Mouse (Mus musculus) ZHBTc4 (cell line): Measurements from ENCODE around the gene Acvr1c.
A peak's percentile ranks its signal among the peaks of the same experiment; 100 is the strongest.

Source experiments
- DNase-seq: peaks from one replicate; pipeline ENCODE4 v3.0.0-alpha.2; 2011; ENCODE audit warnings: low read depth, low spot score

Acvr1c gene

DNA sequence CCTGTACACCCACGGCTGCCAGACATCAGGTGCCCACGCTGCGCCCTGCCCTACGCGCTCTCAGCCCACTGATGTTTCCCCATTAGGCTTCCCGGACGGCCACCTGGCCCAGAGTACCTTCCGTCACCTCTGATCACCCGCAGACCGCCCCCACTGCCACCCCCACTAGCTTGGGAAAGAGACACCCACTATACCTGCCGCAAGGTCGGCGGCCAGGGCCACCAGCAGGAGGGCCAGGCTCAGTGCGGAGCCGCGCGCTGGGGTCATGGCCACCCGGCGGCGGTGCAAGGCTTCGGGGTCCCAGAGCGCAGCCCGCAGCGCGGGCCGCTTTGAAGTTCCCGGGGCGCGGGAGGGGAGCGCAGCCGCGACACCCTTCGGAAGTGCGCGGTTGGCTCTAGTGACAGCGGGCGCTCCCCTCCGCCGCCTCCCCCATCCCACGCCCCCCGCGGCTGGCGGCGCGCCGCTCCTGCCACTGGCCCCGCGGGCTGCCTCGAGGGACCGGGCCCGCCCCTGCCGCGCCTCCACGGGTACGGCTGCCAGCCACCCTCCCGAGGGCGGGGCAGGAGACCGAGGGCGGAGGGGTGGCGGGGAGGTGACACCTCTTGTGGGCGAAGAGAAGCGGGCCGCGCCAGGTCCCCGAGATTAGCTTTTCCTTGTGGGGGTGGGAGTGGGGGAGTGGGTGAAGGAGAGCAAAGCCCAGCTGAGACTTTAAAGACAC is at the start of gene Acvr1c:
Gene Acvr1c, minus strand, starts transcription at position 482 of the 718 bp plus-strand sequence.
- peak; percentile 63 for DNase-seq

DNA sequence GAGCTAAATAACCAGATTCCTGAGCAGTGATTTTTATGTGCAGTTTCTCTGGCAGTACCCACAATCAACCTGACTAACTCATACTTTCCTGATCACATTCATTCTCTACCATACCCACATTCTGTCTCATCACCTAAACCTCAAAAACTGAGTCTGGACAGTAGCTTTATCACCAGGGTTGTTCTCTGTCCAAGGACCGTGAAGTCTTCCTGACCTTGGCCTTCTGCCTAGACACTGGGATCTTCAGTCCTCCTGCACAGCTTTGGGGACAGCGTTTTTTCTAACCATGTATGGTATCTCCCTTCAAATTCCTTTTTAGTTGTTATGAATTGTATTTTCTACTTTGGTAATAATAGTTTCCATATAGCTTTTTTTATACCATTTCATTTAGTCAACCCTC is 45.8 kb upstream of the Acvr1c start:
- no peak for DNase-seq

- DNase-seq: no peak
These were observed 30.9 kb upstream of the Acvr1c start for GRCm38 (mm10) chr2:58388601-58389000.

GRCm38 (mm10) chr2:58380020-58380419 is 22.3 kb upstream of the Acvr1c start:
- DNase-seq: no peak

- DNase-seq: no peak
These were observed 21.8 kb upstream of the Acvr1c start for GRCm38 (mm10) chr2:58379475-58379874.

DNA sequence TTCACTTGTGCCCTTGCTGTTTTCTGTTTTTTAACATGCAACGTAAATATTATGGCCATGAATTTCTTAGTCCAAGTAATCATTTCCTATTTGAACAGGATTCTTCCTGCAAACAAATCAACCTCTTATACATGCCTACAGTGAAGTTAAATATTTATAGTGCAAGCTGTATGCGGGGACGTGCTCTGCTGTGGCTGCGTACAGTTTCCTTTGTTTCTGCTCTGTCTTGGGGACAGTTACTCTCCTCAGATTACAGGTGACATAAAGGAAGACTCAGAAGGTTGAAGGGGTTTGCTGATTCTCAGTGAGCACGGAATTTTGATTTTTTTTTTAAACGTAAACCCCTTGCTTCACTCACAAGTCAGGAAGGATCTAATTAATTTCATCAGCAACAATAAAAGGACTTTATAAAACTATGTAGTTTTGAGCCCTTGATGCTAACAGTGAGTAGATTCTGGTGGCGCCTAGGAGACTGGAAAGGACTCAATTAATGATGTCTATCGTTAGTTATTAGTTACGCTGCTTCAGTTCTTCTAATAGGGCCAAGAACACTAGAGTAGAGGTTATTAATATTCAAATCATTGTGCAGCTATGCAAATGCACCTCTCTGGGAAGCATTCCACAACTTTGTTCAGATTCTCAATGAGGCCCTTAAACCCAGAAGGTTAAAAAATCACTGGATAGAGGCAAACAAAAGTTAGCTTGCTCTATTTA is 19.9 kb upstream of the Acvr1c start:
- DNase-seq: no peak

GRCm38 (mm10) chr2:58366196-58366595 is 8.5 kb upstream of the Acvr1c start:
- no peak for DNase-seq

- DNase-seq: no peak
These were observed 3.8 kb upstream of the Acvr1c start for GRCm38 (mm10) chr2:58361361-58362046.

GRCm38 (mm10) chr2:58358132-58358460 is 401 bp upstream of the Acvr1c start:
- DNase-seq: no peak

DNA sequence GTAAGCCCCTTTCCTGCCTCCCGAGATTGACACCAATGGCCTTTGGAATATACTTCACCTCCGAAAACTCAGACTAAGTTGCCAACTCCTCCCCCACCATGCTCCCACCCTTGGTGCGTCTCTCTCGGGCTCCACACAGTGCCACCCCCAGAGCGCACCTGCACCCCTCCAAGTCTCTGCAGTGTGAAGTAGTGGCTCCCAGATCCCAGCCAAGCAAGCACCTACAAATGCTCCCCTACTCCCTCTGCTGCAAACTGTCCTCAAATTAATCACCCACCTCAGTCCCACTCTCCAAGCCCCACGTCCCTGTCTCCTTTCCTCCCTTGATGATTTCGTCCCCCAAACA is 654 bp downstream of the Acvr1c start:
- no peak for DNase-seq

GRCm38 (mm10) chr2:58354389-58354788 is 3.3 kb downstream of the Acvr1c start:
- no peak for DNase-seq

DNA sequence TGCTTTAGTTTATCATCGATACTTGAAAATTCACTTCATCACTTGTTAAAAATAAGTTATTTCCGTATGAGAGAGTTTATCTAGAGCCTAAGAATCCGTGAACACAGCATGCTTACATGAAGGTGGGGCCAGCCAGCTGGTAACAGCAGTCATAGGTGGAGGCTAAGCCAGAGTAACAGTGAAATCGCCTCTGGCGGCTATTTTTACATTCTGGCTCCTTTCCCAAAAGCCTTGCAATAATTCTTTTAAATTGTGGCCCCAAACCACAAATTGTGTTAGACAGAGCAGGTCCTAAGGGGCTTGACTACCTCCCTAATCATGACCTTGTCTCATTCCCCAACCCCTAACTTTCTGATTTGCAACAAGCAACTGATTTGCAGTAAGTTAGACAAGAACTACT is 4.8 kb downstream of the Acvr1c start:
- DNase-seq: no peak

DNA sequence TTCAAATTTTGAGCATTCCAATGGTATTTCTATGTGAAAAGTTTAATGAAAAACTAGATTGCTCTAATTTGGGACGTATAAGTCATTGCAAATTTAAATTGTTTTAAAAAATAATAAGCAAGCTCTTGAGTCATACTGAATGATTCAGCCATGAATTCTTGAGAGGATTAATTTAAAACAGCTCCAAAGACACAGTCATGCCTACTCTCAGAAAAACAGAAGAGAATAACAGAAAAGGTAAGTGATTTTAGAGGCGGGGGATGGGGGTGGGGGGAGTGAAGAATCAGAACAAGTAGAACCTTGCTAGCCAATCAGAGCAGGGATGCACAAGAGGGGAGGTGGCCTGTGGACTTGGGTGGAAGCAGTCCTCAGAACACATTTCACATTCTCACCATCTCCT is 7.0 kb downstream of the Acvr1c start:
- DNase-seq: no peak

DNA sequence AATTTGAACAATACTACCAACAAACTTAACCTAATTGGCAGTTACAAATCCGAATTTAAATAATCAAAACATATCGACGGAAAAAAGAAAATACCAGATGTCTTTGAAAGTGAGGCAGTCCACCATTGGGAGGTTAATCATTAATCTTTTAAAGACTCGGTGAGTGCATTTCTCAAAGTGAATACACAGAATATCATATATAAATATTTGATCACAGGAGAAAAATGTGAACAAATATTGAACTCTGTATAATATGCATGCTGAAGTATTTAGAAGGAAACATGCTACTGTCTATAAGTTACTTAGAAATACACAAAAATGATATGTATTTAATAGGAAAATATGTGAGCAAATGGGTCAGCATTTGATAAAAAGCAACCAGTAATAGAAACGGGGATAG is 21.0 kb downstream of the Acvr1c start:
- DNase-seq: no peak

- no peak for DNase-seq
These were observed 28.1 kb downstream of the Acvr1c start for GRCm38 (mm10) chr2:58329589-58329988.

- DNase-seq: peak; percentile 43
These were observed 33.4 kb downstream of the Acvr1c start for GRCm38 (mm10) chr2:58324118-58324901.

DNA sequence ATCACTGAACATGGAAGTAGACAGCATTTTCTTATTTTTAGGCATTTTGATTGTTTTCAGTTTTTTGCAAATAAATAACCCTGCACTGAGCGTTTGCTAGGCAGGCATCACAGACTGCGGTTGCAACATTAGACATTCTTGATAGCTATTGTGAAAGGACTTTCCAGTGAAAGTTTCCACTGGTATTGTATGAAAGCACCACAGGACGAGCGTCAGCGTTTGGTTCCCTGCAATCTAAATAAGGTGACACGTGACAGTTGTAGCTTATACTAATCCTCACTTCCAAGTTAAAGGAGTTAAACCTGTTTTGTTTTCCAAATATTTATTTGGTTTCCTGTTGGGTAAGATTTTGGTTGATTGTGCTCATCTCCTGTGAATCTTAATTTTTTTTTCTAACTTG is 34.4 kb downstream of the Acvr1c start:
- no peak for DNase-seq

- DNase-seq: no peak
These were observed 41.5 kb downstream of the Acvr1c start for GRCm38 (mm10) chr2:58316186-58316585.

GRCm38 (mm10) chr2:58309695-58310094 is 48.0 kb downstream of the Acvr1c start:
- no peak for DNase-seq

- no peak for DNase-seq
These were observed 53.2 kb downstream of the Acvr1c start for GRCm38 (mm10) chr2:58304450-58304849.

DNA sequence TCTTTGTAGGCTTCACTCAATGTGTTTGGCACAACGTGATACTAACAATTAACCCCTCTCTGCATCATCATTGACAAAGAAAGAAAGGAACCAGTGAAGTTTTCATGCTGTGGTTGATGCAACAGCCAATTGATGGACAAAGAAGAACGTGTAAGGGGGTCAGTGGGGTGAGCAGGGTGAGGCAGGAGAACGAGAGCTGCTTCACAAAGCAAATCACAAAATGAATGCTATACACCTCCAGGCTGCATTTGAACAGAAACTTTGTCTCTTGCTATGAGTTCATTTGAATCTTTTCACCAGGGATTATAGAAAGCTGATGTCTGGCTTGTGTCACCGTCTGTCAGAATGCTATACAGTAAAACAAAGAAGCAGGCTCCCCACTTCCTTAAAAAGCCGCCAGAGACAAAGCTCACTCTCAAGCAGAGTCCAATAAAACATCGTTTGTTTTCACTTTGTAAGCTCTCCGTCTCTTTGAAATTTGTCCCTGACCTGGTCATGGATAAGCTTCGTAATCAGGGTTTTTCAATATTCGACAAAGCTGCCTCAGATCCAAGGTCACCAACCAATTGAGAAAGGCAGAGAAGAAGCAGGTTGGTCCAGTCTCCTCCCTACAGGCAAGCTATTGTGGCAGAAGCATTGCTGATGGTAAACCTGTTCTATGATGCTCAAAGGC is 67.8 kb downstream of the Acvr1c start:
- no peak for DNase-seq

GRCm38 (mm10) chr2:58289331-58289730 is 68.4 kb downstream of the Acvr1c start:
- DNase-seq: no peak
